Mouse (Mus musculus) intestine, postnatal 0 days (tissue): ENCODE measurements around the gene Tom1l2. TPM values are rescaled to one million over a fixed set of nuclear protein-coding genes. Genes with fewer than 3 reads are reported as not detected.

Source experiments
- ATAC-seq: fragments of 200-750 bp; cut with Nextera tagmentation; 2 replicates; pipeline ENCODE4 v1.8.0; 2017; ENCODE audit warnings: mild to moderate bottlenecking, moderate TSS enrichment, moderate library complexity
- H3K27ac ChIP-seq: fragments of 300-500 bp; sonication (generic); 2 replicates; pipeline ENCODE4 v1.5.1; 2014; ENCODE audit warnings: mild to moderate bottlenecking, low read depth, low read length, moderate library complexity
- H3K27me3 ChIP-seq: fragments of 300-500 bp; sonication (generic); replicated peaks from 2 replicates; pipeline ENCODE4 v1.6.1; 2014; ENCODE audit warnings: low read length, mixed read lengths; ENCODE audit not compliant: control insufficient read depth, insufficient read depth
- H3K36me3 ChIP-seq: fragments of 300-500 bp; sonication (generic); 2 replicates; pipeline ENCODE4 v1.6.1; 2014; ENCODE audit warnings: mild to moderate bottlenecking, moderate library complexity; ENCODE audit not compliant: control insufficient read depth, insufficient read depth
- H3K4me1 ChIP-seq: fragments of 300-500 bp; sonication (generic); replicated peaks from 2 replicates; pipeline ENCODE4 v1.6.1; 2014; ENCODE audit warnings: antibody characterized with exemption, low read length, mixed read lengths; ENCODE audit not compliant: control insufficient read depth, insufficient read depth
- H3K4me2 ChIP-seq: fragments of 300-500 bp; sonication (generic); replicated peaks from 2 replicates; pipeline ENCODE4 v1.6.1; 2014; ENCODE audit warnings: low read depth, mild to moderate bottlenecking, moderate library complexity
- H3K4me3 ChIP-seq: fragments of 300-500 bp; sonication (generic); 2 replicates; pipeline ENCODE4 v1.5.1; 2014; ENCODE audit warnings: low read depth, low read length
- H3K9ac ChIP-seq: fragments of 300-500 bp; sonication (generic); 2 replicates; pipeline ENCODE4 v1.6.1; 2014; ENCODE audit warnings: mild to moderate bottlenecking, low read depth, low read length
- H3K9me3 ChIP-seq: fragments of 300-500 bp; sonication (generic); 2 replicates; pipeline ENCODE4 v1.6.1; 2016; ENCODE audit warnings: mixed run types; ENCODE audit not compliant: control insufficient read depth
- CTCF ChIP-seq: sonication (generic); IDR thresholded peaks from 2 replicates; pipeline ENCODE4 v1.5.1; 2016; ENCODE audit warnings: low read depth, mild to moderate bottlenecking, control low read depth, antibody characterized with exemption, moderate library complexity
- WGBS: fragments of 180-500 bp; shearing (Covaris S2); extraction: QIAGEN DNeasy Blood & Tissue Kit; methylation state at CpG from one replicate; pipeline ENCODE4 v1.1.7; 2014; 5-methylcytosine and 5-hydroxymethylcytosine counted together
- polyA plus RNA-seq: library from polyadenylated mRNA; unstranded; fragments of >200 nt; fragmentation: Nextera tagmentation; extraction: Ambion mirVana; gene quantifications from 2 replicates; pipeline ENCODE4 v1.2.1, GENCODE M21; 2015

The Tom1l2 gene
- polyA plus RNA-seq, 1 experiment from 2014 or later, result 29.6 TPM

- Histone ChIP-seq H3K4me3 (no peak overlapping the region), H3K9me3 (no peaks in the 10 kb centered on the region), H3K9ac (no peak overlapping the region), H3K27ac (no peak overlapping the region), H3K4me1 (no peaks in the 10 kb centered on the region), H3K36me3 (no peaks in the 10 kb centered on the region; the same call in 1 of the 2 replicates), H3K4me2 (no peak overlapping the region), H3K27me3 (no peaks in the 10 kb centered on the region)
- TF ChIP-seq CTCF, result peak; percentile 34
- ATAC-seq, result no peak
- WGBS, result 66% methylated on average over 11 of the region's 11 CpGs
These were observed 72.0 kb downstream of the Tom1l2 start for GRCm38 (mm10) chr11:60280429-60281414.

GRCm38 (mm10) chr11:60279483-60279882 is 73.2 kb downstream of the Tom1l2 start:
- H3K27me3 ChIP-seq, result no peaks in the 10 kb centered on the region
- no peak overlapping the region for H3K4me3 ChIP-seq
- no peak for ATAC-seq
- no peak overlapping the region for H3K9ac ChIP-seq
- WGBS, result 73% methylated on average over 5 of the region's 5 CpGs
- no peaks in the 10 kb centered on the region for H3K4me1 ChIP-seq
- H3K9me3 ChIP-seq, result no peaks in the 10 kb centered on the region
- no peak overlapping the region for H3K27ac ChIP-seq
- H3K4me2 ChIP-seq, result no peak overlapping the region
- H3K36me3 ChIP-seq, result peaks cover 4% of the 10 kb centered on the region; the same call in 1 of the 2 replicates
- no peak for TF ChIP-seq CTCF

DNA sequence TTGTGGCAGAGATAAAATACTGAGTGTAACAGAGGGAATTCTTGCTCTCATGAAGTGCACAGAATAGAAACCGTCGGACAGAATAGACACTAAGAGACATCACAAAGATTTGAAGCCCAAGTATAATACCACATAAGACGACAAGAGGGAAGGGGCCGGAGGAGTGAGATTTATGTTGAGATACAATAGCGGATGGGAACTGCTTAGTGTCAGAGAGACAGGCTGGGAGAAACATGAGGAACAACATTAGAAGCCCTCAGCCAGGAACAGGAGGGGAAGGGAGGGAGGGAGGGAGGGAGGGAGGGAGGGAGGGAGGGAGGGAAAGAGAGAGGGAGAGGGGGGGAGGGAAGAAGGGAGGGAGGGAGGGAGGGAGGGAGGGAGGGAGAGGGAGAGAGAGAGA is 74.9 kb downstream of the Tom1l2 start:
- Histone ChIP-seq H3K4me2 (no peak overlapping the region), H3K9ac (no peak overlapping the region), H3K4me3 (no peak overlapping the region), H3K36me3 (0 out of 2 replicates have a peak, but pooled peaks cover 4% of the 10 kb centered on the region), H3K4me1 (no peaks in the 10 kb centered on the region), H3K9me3 (no peaks in the 10 kb centered on the region), H3K27me3 (no peaks in the 10 kb centered on the region), H3K27ac (no peak overlapping the region)
- 61% methylated on average over 5 of the region's 5 CpGs for WGBS
- ATAC-seq, result no peak
- no peak for TF ChIP-seq CTCF

- Histone ChIP-seq H3K27me3 (no peaks in the 10 kb centered on the region), H3K36me3 (0 out of 2 replicates have a peak, but pooled peaks cover 4% of the 10 kb centered on the region), H3K9ac (no peak overlapping the region), H3K4me3 (no peak overlapping the region), H3K9me3 (no peaks in the 10 kb centered on the region), H3K4me1 (no peaks in the 10 kb centered on the region), H3K27ac (peak overlapping the region; percentile 60), H3K4me2 (no peak overlapping the region)
- ATAC-seq, result no peak
- no peak for TF ChIP-seq CTCF
- WGBS, result 65% methylated on average over 8 of the region's 8 CpGs
These were observed 75.5 kb downstream of the Tom1l2 start for GRCm38 (mm10) chr11:60277164-60277740.

DNA sequence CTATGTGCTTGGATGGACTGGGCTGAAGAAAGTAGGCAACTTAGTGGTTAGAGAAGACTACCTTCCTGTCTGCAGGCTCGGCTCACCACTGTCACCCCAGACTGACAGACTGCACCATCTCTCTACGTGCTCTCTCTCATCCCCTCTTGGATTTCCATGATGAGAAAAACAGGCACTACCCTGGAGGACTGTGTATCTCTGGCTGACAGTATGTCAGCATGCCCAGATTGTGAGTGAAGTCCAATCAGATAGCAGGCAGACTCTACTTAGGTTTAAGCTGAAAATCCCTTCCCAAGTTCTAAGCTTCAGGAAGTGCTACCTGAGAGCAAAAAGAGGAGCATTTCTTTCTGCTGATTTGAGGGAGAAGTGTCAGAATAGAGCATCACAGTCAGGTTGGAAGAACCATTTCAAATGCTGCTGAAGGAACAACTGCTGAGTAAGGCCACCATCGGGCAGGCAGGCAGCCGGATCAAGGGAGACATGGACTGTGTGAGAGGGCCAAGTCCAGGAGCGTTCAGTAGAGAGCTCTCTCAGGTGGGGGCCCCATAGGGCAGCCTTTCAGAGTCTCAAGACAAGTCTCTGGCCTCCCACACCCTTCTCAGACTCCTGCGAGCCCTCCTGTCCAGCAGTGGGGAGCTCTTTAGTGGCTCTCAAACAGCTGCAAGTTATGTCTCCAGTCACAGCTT is 76.2 kb downstream of the Tom1l2 start:
- Histone ChIP-seq H3K4me1 (no peaks in the 10 kb centered on the region), H3K9me3 (no peaks in the 10 kb centered on the region), H3K36me3 (0 out of 2 replicates have a peak, but pooled peaks cover 4% of the 10 kb centered on the region), H3K27me3 (no peaks in the 10 kb centered on the region), H3K4me3 (no peak overlapping the region), H3K4me2 (no peak overlapping the region), H3K9ac (no peak overlapping the region), H3K27ac (peak overlapping the region; percentile 60)
- no peak for TF ChIP-seq CTCF
- 54% methylated on average over 6 of the region's 6 CpGs for WGBS
- ATAC-seq, result peak; percentile 79

DNA sequence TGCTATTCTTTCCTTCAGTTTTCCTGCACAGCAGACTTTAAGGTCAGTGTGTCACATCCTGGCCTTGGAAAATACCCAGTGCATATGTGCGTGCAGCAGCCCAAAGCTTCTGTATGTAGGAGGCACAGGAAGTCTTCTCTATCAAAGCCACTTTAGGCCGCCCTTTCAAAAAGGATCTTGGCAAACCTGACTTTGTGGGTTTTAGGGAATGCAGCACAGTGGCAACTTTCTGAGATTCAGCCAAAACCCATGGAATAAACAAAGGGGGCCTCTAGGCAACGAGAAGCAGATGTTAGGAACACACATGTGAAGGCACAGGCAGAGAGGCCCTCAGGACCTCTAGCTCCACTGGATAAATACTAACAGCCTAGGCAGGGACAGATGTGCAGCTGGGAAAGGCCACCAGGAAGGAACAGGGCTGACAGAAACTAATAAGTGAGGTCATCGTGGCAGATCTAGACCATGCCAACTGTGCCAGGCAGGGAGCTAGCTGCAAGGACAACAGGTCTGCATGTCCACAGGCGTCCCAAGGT is 79.4 kb downstream of the Tom1l2 start:
- no peak for TF ChIP-seq CTCF
- ATAC-seq, result no peak
- no peak overlapping the region for H3K27ac ChIP-seq

More for the DNA sequence above, 79.4 kb downstream of the Tom1l2 start:
- Histone ChIP-seq H3K9me3 (no peaks in the 10 kb centered on the region), H3K9ac (no peak overlapping the region), H3K4me1 (no peaks in the 10 kb centered on the region), H3K4me2 (no peak overlapping the region), H3K27me3 (no peaks in the 10 kb centered on the region), H3K36me3 (peaks cover 25% of the 10 kb centered on the region; the same call in 1 of the 2 replicates), H3K4me3 (no peak overlapping the region)
- 54% methylated on average over 5 of the region's 5 CpGs for WGBS
